Mouse (Mus musculus) liver, adult 2 months (tissue): Measurements from ENCODE around the gene Mtm1. TPM values are rescaled to one million over a fixed set of nuclear protein-coding genes. Genes with fewer than 3 reads are reported as not detected.
A peak's percentile ranks its signal among the peaks of the same experiment; 100 is the strongest.

Experiments used
- DNase-seq: peaks from one replicate; pipeline ENCODE4 v3.0.0-alpha.2; 2011; ENCODE audit warnings: low read depth, low spot score; ENCODE audit errors: extremely low read depth
- H3K27ac ChIP-seq: fragments of 200-500 bp; replicated peaks from 2 replicates; pipeline ENCODE4 v1.5.1; 2012; ENCODE audit warnings: low read depth, mild to moderate bottlenecking, control low read depth, inconsistent platforms, low read length; ENCODE audit not compliant: insufficient read depth
- H3K27me3 ChIP-seq: fragments of 200-500 bp; 2 replicates; pipeline ENCODE4 v1.6.1; 2012; ENCODE audit warnings: mild to moderate bottlenecking, moderate library complexity, low read length, inconsistent platforms; ENCODE audit not compliant: control insufficient read depth, insufficient read depth
- H3K36me3 ChIP-seq: fragments of 200-500 bp; 2 replicates; pipeline ENCODE4 v1.6.1; 2012; ENCODE audit warnings: low read length, inconsistent platforms; ENCODE audit not compliant: control insufficient read depth, insufficient read depth
- H3K4me1 ChIP-seq: fragments of 200-500 bp; 2 replicates; pipeline ENCODE4 v1.6.1; 2011; ENCODE audit warnings: low read length; ENCODE audit not compliant: control insufficient read depth, insufficient read depth
- H3K4me3 ChIP-seq: fragments of 200-500 bp; 2 replicates; pipeline ENCODE4 v1.5.1; 2011; ENCODE audit warnings: low read depth, mild to moderate bottlenecking, control low read depth, low read length, moderate library complexity; ENCODE audit not compliant: insufficient read depth
- H3K79me2 ChIP-seq: fragments of 200-500 bp; 2 replicates; pipeline ENCODE4 v1.6.1; 2012; ENCODE audit warnings: inconsistent platforms, mild to moderate bottlenecking, low read length, moderate library complexity; ENCODE audit not compliant: control insufficient read depth, insufficient read depth
- H3K9ac ChIP-seq: fragments of 200-500 bp; 2 replicates; pipeline ENCODE4 v1.6.1; 2012; ENCODE audit warnings: low read depth, mild to moderate bottlenecking, control low read depth, inconsistent platforms, low read length
- CTCF ChIP-seq: fragments of 200-500 bp; IDR thresholded peaks from 2 replicates; pipeline ENCODE4 v1.5.1; 2011; ENCODE audit warnings: low read depth, low read length, control low read depth
- POLR2A ChIP-seq: fragments of 200-500 bp; IDR thresholded peaks from 2 replicates; pipeline ENCODE4 v1.6.1; 2011; ENCODE audit warnings: low read length, control low read depth; ENCODE audit not compliant: insufficient read depth; ENCODE audit errors: extremely low read depth
- WGBS: fragments of 180-500 bp; shearing (Covaris S2); methylation state at CpG from one replicate; pipeline ENCODE4 v1.1.7; 2018; 5-methylcytosine and 5-hydroxymethylcytosine counted together
- polyA plus RNA-seq: library from polyadenylated mRNA; depleted of rRNA; stranded (reverse); fragments of >200 nt; gene quantifications from 2 replicates; pipeline ENCODE4 v1.2.3, GENCODE M21; 2012; rRNA removed
- total RNA-seq: library from RNA; depleted of rRNA; stranded (reverse); fragments of >200 nt; gene quantifications from 2 replicates; pipeline ENCODE4 v1.2.3, GENCODE M21; 2014; rRNA removed

Mtm1 gene
- 15.0 and 18.6 TPM in 2 replicates for total RNA-seq
- 2.1 and 2.4 TPM in 2 replicates for polyA plus RNA-seq

GRCm38 (mm10) chrX:71210467-71210866, at the start of gene Mtm1:
Mtm1 (plus strand) TSS chrX:71210767.
- Histone ChIP-seq H3K9ac (no peak within 1 kb of the TSS), H3K4me3 (no peak within 1 kb of the TSS), H3K4me1 (no peaks in the 10 kb centered on the region), H3K79me2 (no peaks in the 10 kb centered on the region), H3K36me3 (no peaks in the 10 kb centered on the region), H3K27me3 (no peaks in the 10 kb centered on the region), H3K27ac (no peak within 1 kb of the TSS)
- 95% methylated on average over 1 of the region's 1 CpGs for WGBS
- DNase-seq, result no peak
- TF ChIP-seq POLR2A (no peak), CTCF (no peak)

- Histone ChIP-seq H3K27me3 (no peaks in the 10 kb centered on the region), H3K4me3 (no peak overlapping the region), H3K36me3 (no peaks in the 10 kb centered on the region), H3K79me2 (no peaks in the 10 kb centered on the region), H3K4me1 (peaks cover 6% of the 10 kb centered on the region; the same call in 1 of the 2 replicates), H3K9ac (no peak overlapping the region), H3K27ac (no peak overlapping the region)
- DNase-seq, result no peak
- TF ChIP-seq POLR2A (no peak), CTCF (no peak)
- WGBS, result 96% methylated on average over 3 of the region's 3 CpGs
Measured at GRCm38 (mm10) chrX:71181526-71181925, 29.0 kb upstream of the Mtm1 start.

DNA sequence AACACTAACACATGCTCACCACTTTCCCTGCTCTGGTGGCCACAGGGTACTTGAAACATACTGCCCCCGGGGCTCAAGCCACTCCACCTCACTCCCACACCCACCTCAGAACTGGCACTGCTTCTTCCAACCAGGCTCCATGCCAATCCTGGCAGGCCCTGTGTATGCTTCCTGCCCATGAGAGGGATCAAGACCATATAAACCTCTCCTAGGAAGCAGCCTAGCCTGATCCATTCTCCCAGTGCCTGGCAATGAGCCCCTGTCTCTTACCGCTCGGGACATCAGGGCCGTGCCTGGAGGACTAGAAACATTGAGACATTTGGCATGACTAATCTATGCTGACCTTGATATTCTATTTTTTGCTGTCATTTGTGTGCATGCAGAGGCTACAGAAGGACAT, 26.9 kb upstream of the Mtm1 start:
- Histone ChIP-seq H3K27ac (no peak overlapping the region), H3K4me3 (no peak overlapping the region), H3K27me3 (no peaks in the 10 kb centered on the region), H3K36me3 (no peaks in the 10 kb centered on the region), H3K79me2 (no peaks in the 10 kb centered on the region), H3K4me1 (peaks cover 8% of the 10 kb centered on the region; the same call in 1 of the 2 replicates), H3K9ac (no peak overlapping the region)
- no peak for TF ChIP-seq POLR2A
- TF ChIP-seq CTCF, result no peak
- 29% methylated on average over 4 of the region's 4 CpGs for WGBS
- no peak for DNase-seq

DNA sequence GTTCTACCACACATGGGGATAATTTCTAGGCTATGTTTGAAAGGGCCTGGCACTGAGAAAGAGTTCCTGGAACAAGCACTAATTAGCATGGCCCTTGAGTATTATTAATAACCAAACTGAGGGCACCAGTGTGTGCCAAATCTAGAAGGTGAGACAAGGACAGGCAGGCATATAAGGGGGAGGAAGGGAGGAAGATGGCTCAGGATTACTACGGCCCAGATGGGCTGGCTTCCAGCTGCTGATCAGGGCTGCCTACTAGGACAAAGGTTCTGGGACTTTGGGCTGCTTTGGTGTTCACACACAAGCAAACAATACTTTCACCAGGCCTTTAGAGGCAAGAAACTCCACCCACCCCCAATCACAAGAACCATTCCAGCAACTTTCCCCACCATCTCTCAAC, 24.2 kb upstream of the Mtm1 start:
- WGBS, result 11% methylated on average over 1 of the region's 1 CpGs
- Histone ChIP-seq H3K27me3 (no peaks in the 10 kb centered on the region), H3K4me3 (no peak overlapping the region), H3K27ac (no peak overlapping the region), H3K4me1 (peaks cover 12% of the 10 kb centered on the region; the same call in 1 of the 2 replicates), H3K36me3 (no peaks in the 10 kb centered on the region), H3K9ac (no peak overlapping the region), H3K79me2 (no peaks in the 10 kb centered on the region)
- no peak for TF ChIP-seq POLR2A
- no peak for TF ChIP-seq CTCF
- peak; percentile 79 for DNase-seq

- 85% methylated on average over 2 of the region's 2 CpGs for WGBS
- no peaks in the 10 kb centered on the region for H3K79me2 ChIP-seq
Measured at GRCm38 (mm10) chrX:71204776-71205175, 5.8 kb upstream of the Mtm1 start.

DNA sequence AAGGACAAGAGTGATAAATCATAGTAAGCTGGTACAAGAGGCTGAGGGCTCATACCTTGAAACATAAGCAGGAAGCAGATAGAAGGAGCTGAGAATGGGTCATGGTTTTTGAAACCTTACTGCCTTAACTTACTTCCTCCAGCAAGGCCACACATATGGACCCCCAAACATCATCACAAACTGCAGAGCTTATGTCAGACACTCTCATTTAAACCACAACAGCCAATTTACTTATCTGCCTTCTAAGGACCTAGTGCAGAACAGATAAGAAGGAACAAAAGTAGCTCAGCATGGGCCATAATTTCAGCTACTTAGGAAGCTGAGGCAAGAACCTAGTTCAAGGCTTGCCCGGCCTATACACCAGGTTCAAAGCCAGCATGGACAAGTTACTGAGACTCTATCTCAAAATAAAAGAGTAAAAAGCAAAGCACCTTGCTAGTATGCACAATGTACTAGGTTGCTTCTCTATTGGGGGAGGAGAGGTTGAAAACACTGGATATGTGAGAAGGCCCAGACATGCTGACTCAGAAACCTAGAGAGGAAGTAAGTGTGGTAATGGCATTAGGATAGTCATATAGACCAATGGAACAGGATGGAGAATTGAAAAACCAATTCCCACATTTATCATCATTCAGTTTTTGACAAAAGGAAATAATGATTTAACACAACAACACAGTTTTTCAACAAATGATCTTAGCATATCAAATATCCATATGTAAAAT, 4.6 kb upstream of the Mtm1 start:
- no peak for DNase-seq

More at GRCm38 (mm10) chrX:71204776-71205175, 5.8 kb upstream of the Mtm1 start:
- H3K36me3 ChIP-seq, result no peaks in the 10 kb centered on the region
- TF ChIP-seq CTCF (no peak), POLR2A (no peak)
- no peak overlapping the region for H3K9ac ChIP-seq
- H3K27me3 ChIP-seq, result no peaks in the 10 kb centered on the region
- no peak overlapping the region for H3K27ac ChIP-seq
- no peaks in the 10 kb centered on the region for H3K4me1 ChIP-seq
- no peak for DNase-seq
- H3K4me3 ChIP-seq, result no peak overlapping the region

More for the DNA sequence above, 4.6 kb upstream of the Mtm1 start:
- no peaks in the 10 kb centered on the region for H3K36me3 ChIP-seq
- H3K27me3 ChIP-seq, result no peaks in the 10 kb centered on the region
- H3K27ac ChIP-seq, result no peak overlapping the region
- H3K4me3 ChIP-seq, result no peak overlapping the region
- TF ChIP-seq CTCF (no peak), POLR2A (no peak)
- H3K79me2 ChIP-seq, result no peaks in the 10 kb centered on the region
- no peak overlapping the region for H3K9ac ChIP-seq
- 90% methylated on average over 1 of the region's 1 CpGs for WGBS
- no peaks in the 10 kb centered on the region for H3K4me1 ChIP-seq
